Comparison of ENCODE assay signal across 8 mouse cellular contexts in genomic region chr11:98201791-98202640, GRCm38 (mm10). TPM values are rescaled to one million over a fixed set of nuclear protein-coding genes. Genes with fewer than 3 reads are reported as not detected.
DNase-seq lines count a peak whose midpoint lies in the region; ATAC-seq and TF ChIP-seq lines count a peak whose summit lies in the region.

No protein-coding gene starts in this region.

- peak overlapping the region; percentile 100 for H3K27ac ChIP-seq in forebrain, embryonic 12.5 days
- peak overlapping the region; percentile 100 for H3K27ac ChIP-seq in hindbrain, postnatal 0 days
- peak overlapping the region; percentile 100 for H3K27ac ChIP-seq in limb, embryonic 14.5 days (replicated peaks; ENCODE audit: low read depth, low read length)
- H3K27ac ChIP-seq in midbrain, embryonic 15.5 days = peak overlapping the region; percentile 99
- H3K27ac ChIP-seq in testis, adult 2 months (ENCODE audit: control insufficient read depth, insufficient read depth, low read depth, low read length) = peak overlapping the region; percentile 99

- peaks cover 14% of the 10 kb centered on the region for H3K4me1 ChIP-seq in forebrain, embryonic 12.5 days
- peaks cover 5% of the 10 kb centered on the region; the same call in 1 of the 2 replicates for H3K4me1 ChIP-seq in hindbrain, postnatal 0 days (ENCODE audit: insufficient read depth, low read length)
- H3K4me1 ChIP-seq in limb, embryonic 14.5 days (ENCODE audit: control insufficient read depth, insufficient read depth, low read length) = peaks cover 5% of the 10 kb centered on the region; the same call in 1 of the 2 replicates
- H3K4me1 ChIP-seq in midbrain, embryonic 15.5 days = peaks cover 25% of the 10 kb centered on the region
- H3K4me1 ChIP-seq in testis, adult 2 months (ENCODE audit: control insufficient read depth, insufficient read depth, low read length) = peaks cover 11% of the 10 kb centered on the region

- TF ChIP-seq POLR2A in limb, embryonic 14.5 days (IDR thresholded peaks at IDR 0.05; ENCODE audit: borderline replicate concordance, extremely low read depth, insufficient read depth, insufficient read length) = no peak
- no peak for TF ChIP-seq POLR2A in testis, adult 2 months (IDR thresholded peaks at IDR 0.05; ENCODE audit: control insufficient read depth, low read depth, low read length)

- 3% methylated on average over 27 of the region's 27 CpGs for WGBS in forebrain, embryonic 12.5 days
- 1% methylated on average over 27 of the region's 27 CpGs for WGBS in hindbrain, postnatal 0 days
- 3% methylated on average over 27 of the region's 27 CpGs for WGBS in limb, embryonic 14.5 days
- 3% methylated on average over 27 of the region's 27 CpGs for WGBS in midbrain, embryonic 15.5 days

- H3K36me3 ChIP-seq in forebrain, embryonic 12.5 days (replicated peaks) = no peaks in the 10 kb centered on the region
- H3K36me3 ChIP-seq in hindbrain, postnatal 0 days (ENCODE audit: insufficient read depth, low read length) = no peaks in the 10 kb centered on the region
- H3K36me3 ChIP-seq in limb, embryonic 14.5 days (ENCODE audit: control insufficient read depth, insufficient read depth, low read length) = peaks cover 5% of the 10 kb centered on the region; the same call in 1 of the 2 replicates
- no peaks in the 10 kb centered on the region for H3K36me3 ChIP-seq in midbrain, embryonic 15.5 days (replicated peaks)
- peaks cover 3% of the 10 kb centered on the region for H3K36me3 ChIP-seq in testis, adult 2 months (ENCODE audit: control insufficient read depth, insufficient read depth, low read length)

- H3K4me2 ChIP-seq in forebrain, embryonic 12.5 days = peak overlapping the region; percentile 77
- H3K4me2 ChIP-seq in hindbrain, postnatal 0 days (ENCODE audit: low read depth, low read length) = peak overlapping the region; percentile 78
- H3K4me2 ChIP-seq in limb, embryonic 14.5 days (replicated peaks; ENCODE audit: low read depth, low read length, severe bottlenecking) = peak overlapping the region; percentile 90
- H3K4me2 ChIP-seq in midbrain, embryonic 15.5 days = peak overlapping the region; percentile 95

- H3K9me3 ChIP-seq in forebrain, embryonic 12.5 days = no peaks in the 10 kb centered on the region
- H3K9me3 ChIP-seq in hindbrain, postnatal 0 days (ENCODE audit: low read length) = no peaks in the 10 kb centered on the region
- H3K9me3 ChIP-seq in limb, embryonic 14.5 days (ENCODE audit: control insufficient read depth, low read length) = no peaks in the 10 kb centered on the region
- H3K9me3 ChIP-seq in midbrain, embryonic 15.5 days = no peaks in the 10 kb centered on the region

- peak overlapping the region; percentile 90 for H3K4me3 ChIP-seq in forebrain, embryonic 12.5 days (replicated peaks)
- peak overlapping the region; percentile 97 for H3K4me3 ChIP-seq in hindbrain, postnatal 0 days (ENCODE audit: low read length)
- peak overlapping the region; percentile 96 for H3K4me3 ChIP-seq in limb, embryonic 14.5 days (replicated peaks; ENCODE audit: low read length)
- H3K4me3 ChIP-seq in midbrain, embryonic 15.5 days = peak overlapping the region; percentile 91
- H3K4me3 ChIP-seq in testis, adult 2 months (ENCODE audit: control insufficient read depth, low read depth, low read length) = peak overlapping the region; percentile 96

- ATAC-seq in forebrain, embryonic 12.5 days (ENCODE audit: low FRiP score) = peak; percentile 4; the same call in 1 of the 2 replicates
- peak; percentile 25 for ATAC-seq in hindbrain, postnatal 0 days
- ATAC-seq in limb, embryonic 14.5 days (ENCODE audit: low FRiP score, low read depth) = 0 out of 2 replicates have a peak, but pooled peaks have one; percentile 17
- no peak for ATAC-seq in midbrain, embryonic 15.5 days (replicated peaks)

- peak overlapping the region; percentile 97 for H3K9ac ChIP-seq in forebrain, embryonic 12.5 days
- H3K9ac ChIP-seq in hindbrain, postnatal 0 days (replicated peaks; ENCODE audit: low read length) = peak overlapping the region; percentile 100
- peak overlapping the region; percentile 100 for H3K9ac ChIP-seq in limb, embryonic 14.5 days (ENCODE audit: low read depth, low read length, severe bottlenecking)
- peak overlapping the region; percentile 69 for H3K9ac ChIP-seq in midbrain, embryonic 15.5 days

- peak; percentile 9 to 20 for DNase-seq in frontal cortex, postnatal 36 days (ENCODE audit: low spot score in 2 of 2)
- no peak for DNase-seq in frontal cortex, postnatal 25 days (ENCODE audit: low spot score in 2 of 2)
- DNase-seq in brain, adult 2 months (ENCODE audit: low read depth, low spot score) = peak; percentile 21
- peak; percentile 23 for DNase-seq in hindbrain, postnatal 0 days (ENCODE audit: low spot score)
- peak; percentile 11 for DNase-seq in limb, embryonic 14.5 days (ENCODE audit: low spot score)

- TF ChIP-seq CTCF in hindbrain, postnatal 0 days (IDR thresholded peaks at IDR 0.05; ENCODE audit: low read depth) = 0 out of 2 replicates have a peak, but pooled peaks have one; percentile 15
- TF ChIP-seq CTCF in testis, adult 2 months (IDR thresholded peaks at IDR 0.05; ENCODE audit: control insufficient read depth, insufficient read depth, insufficient replicate concordance, low read depth, low read length) = no peak

- H3K27me3 ChIP-seq in forebrain, embryonic 12.5 days = peaks cover 8% of the 10 kb centered on the region
- no peaks in the 10 kb centered on the region for H3K27me3 ChIP-seq in hindbrain, postnatal 0 days (ENCODE audit: insufficient read depth, low read length)
- H3K27me3 ChIP-seq in limb, embryonic 14.5 days (ENCODE audit: control insufficient read depth, insufficient read depth, low read length) = no peaks in the 10 kb centered on the region
- no peaks in the 10 kb centered on the region for H3K27me3 ChIP-seq in midbrain, embryonic 15.5 days (replicated peaks)
- no peaks in the 10 kb centered on the region for H3K27me3 ChIP-seq in testis, adult 2 months (ENCODE audit: control insufficient read depth, insufficient read depth, low read length)

RNA-seq across cellular contexts. Expression of gene Cdk12, which starts 0.8 kb away (rescaled TPM):
- polyA plus RNA-seq in forebrain, embryonic 12.5 days (2016; fragmentation: Nextera tagmentation; extraction: Ambion mirVana) = 17.9 and 20.0 TPM in 2 replicates
- 27.4 and 28.5 TPM in 2 replicates for total RNA-seq in hindbrain, postnatal 0 days (2014; rRNA removed)
- polyA plus RNA-seq in hindbrain, postnatal 0 days (2015; fragmentation: Nextera tagmentation; extraction: Ambion mirVana) = 5.8 and 6.6 TPM in 2 replicates
- polyA plus RNA-seq in limb, embryonic 14.5 days (2012; rRNA removed) = 25.7 and 27.0 TPM in 2 replicates
- 13.6 and 14.5 TPM in 2 replicates for polyA plus RNA-seq in limb, embryonic 14.5 days (2014; fragmentation: Nextera tagmentation; extraction: Ambion mirVana)
- 9.5 and 9.7 TPM in 2 replicates for polyA plus RNA-seq in midbrain, embryonic 15.5 days (2015; fragmentation: Nextera tagmentation; extraction: Ambion mirVana)
- 15.7 and 17.6 TPM in 2 replicates for polyA plus RNA-seq in testis, adult 2 months (2012; rRNA removed)

RNA-seq across cellular contexts. Expression of gene Med1, which starts 8.9 kb away (rescaled TPM):
- polyA plus RNA-seq in forebrain, embryonic 12.5 days (2016; fragmentation: Nextera tagmentation; extraction: Ambion mirVana) = 68.7 and 79.9 TPM in 2 replicates
- total RNA-seq in hindbrain, postnatal 0 days (2014; rRNA removed) = 32.7 and 39.5 TPM in 2 replicates
- polyA plus RNA-seq in hindbrain, postnatal 0 days (2015; fragmentation: Nextera tagmentation; extraction: Ambion mirVana) = 48.9 and 49.0 TPM in 2 replicates
- polyA plus RNA-seq in limb, embryonic 14.5 days (2012; rRNA removed) = 27.9 and 28.5 TPM in 2 replicates
- 51.3 and 59.4 TPM in 2 replicates for polyA plus RNA-seq in limb, embryonic 14.5 days (2014; fragmentation: Nextera tagmentation; extraction: Ambion mirVana)
- 57.4 and 57.8 TPM in 2 replicates for polyA plus RNA-seq in midbrain, embryonic 15.5 days (2015; fragmentation: Nextera tagmentation; extraction: Ambion mirVana)
- 41.1 and 53.7 TPM in 2 replicates for polyA plus RNA-seq in testis, adult 2 months (2012; rRNA removed)

RNA-seq across cellular contexts. Expression of gene Fbxl20, which starts 51.8 kb away (rescaled TPM):
- polyA plus RNA-seq in forebrain, embryonic 12.5 days (2016; fragmentation: Nextera tagmentation; extraction: Ambion mirVana) = 29.5 and 29.9 TPM in 2 replicates
- 15.7 and 20.9 TPM in 2 replicates for total RNA-seq in hindbrain, postnatal 0 days (2014; rRNA removed)
- polyA plus RNA-seq in hindbrain, postnatal 0 days (2015; fragmentation: Nextera tagmentation; extraction: Ambion mirVana) = 11.9 and 13.0 TPM in 2 replicates
- polyA plus RNA-seq in limb, embryonic 14.5 days (2012; rRNA removed) = 18.4 and 22.5 TPM in 2 replicates
- polyA plus RNA-seq in limb, embryonic 14.5 days (2014; fragmentation: Nextera tagmentation; extraction: Ambion mirVana) = 17.8 and 18.4 TPM in 2 replicates
- polyA plus RNA-seq in midbrain, embryonic 15.5 days (2015; fragmentation: Nextera tagmentation; extraction: Ambion mirVana) = 32.8 and 33.2 TPM in 2 replicates
- polyA plus RNA-seq in testis, adult 2 months (2012; rRNA removed) = 8.0 and 8.2 TPM in 2 replicates

Comparison
In these comparisons a context has a peak if more than half of its experiments do, and no peak if none do; other contexts are left out.
1. DNase-seq: peak in frontal cortex, postnatal 36 days (2 of 2), brain, adult 2 months (single experiment), hindbrain, postnatal 0 days (single experiment) and limb, embryonic 14.5 days (single experiment); none in frontal cortex, postnatal 25 days (0 of 2).
2. Peak in every context shown above with its lines, with median percentiles within 50 percentile points of each other: H3K27ac ChIP-seq, H3K4me2 ChIP-seq, H3K4me3 ChIP-seq and H3K9ac ChIP-seq.